Comparison of ENCODE assay signal across 9 mouse cellular contexts in the genomic region with DNA sequence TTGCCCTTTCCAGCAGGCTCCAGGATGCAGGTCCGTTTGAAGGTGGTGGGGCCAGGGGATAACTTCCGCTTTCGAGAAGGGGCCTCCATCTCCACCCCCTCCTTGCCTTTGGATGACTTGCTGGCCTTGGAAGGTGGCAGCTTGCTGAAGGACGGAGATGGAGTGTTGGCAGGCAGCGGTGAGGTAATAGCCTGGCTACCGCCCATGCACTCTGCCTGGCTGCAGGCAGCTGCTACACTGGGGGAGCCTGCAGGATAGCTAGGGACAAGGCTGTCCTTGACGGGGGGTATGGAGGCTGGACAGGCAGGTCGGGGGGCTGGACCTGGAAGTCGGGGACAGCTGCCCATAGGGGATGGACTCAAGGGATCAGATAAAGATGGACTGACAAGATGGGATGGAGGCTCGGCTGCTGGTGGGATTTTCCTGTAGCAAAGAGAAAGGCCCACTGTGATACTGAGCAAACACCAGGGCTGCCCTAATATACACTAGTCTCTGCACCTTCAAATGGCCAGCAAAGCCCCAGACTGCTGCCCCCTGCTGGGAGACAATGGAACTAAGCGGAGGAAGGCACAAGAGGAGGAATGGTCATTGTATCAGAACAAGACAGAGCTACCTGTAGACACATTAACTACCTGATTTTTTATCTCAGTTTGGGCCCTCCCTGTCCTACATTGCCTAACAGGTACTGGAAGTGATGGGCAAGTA. TPM values are rescaled to one million over a fixed set of nuclear protein-coding genes. Genes with fewer than 3 reads are reported as not detected.
A peak's percentile ranks its signal among the peaks of the same experiment; 100 is the strongest.
DNase-seq lines count a peak whose midpoint lies in the region; ATAC-seq and TF ChIP-seq lines count a peak whose summit lies in the region.
"Had no signal": no experiment of that assay in that cellular context is flagged by ENCODE, and none has a peak within 500 bp of the region (broad histone marks: within the 10 kb centered on the region; RNA-seq: fewer than 3 reads in every experiment).

No protein-coding gene starts in this region.

- TF ChIP-seq EP300 in CH12.LX (IDR thresholded peaks at IDR 0.05; ENCODE audit: low read length) = no peak

- TF ChIP-seq RAD21 in CH12.LX (IDR thresholded peaks at IDR 0.05; ENCODE audit: low read depth, low read length) = peak; percentile 55

- no peaks in the 10 kb centered on the region; the same call in 1 of the 2 replicates for H3K79me2 ChIP-seq in CH12.LX (replicated peaks; ENCODE audit: control insufficient read depth, extremely low read depth, insufficient read depth, poor library complexity, severe bottlenecking)

- no peak for ATAC-seq in CD4-positive, CD25-positive, alpha-beta regulatory T cell, adult 4 months
- ATAC-seq in lung, embryonic 14.5 days (ENCODE audit: insufficient read depth) = no peak

- H3K4me1 ChIP-seq in CH12.LX (ENCODE audit: control insufficient read depth in 1 of 2, insufficient read depth in 2 of 2) = peaks cover 6 to 34% of the 10 kb centered on the region in 2 experiments
- no peaks in the 10 kb centered on the region; the same call in 1 of the 2 replicates for H3K4me1 ChIP-seq in lung, embryonic 14.5 days (ENCODE audit: insufficient read depth)

- no peaks in the 10 kb centered on the region for H3K9me3 ChIP-seq in CH12.LX (replicated peaks; ENCODE audit: low read length)
- no peaks in the 10 kb centered on the region for H3K9me3 ChIP-seq in lung, embryonic 14.5 days (ENCODE audit: low read depth, low read length)
- H3K9me3 ChIP-seq: hindbrain, embryonic 15.5 days had no signal

- peak; percentile 83 for DNase-seq in CD4-positive, CD25-positive, alpha-beta regulatory T cell, adult 2 months (ENCODE audit: low read depth, low spot score)
- peak; percentile 74 for DNase-seq in CH12.LX (ENCODE audit: extremely low read depth)
- peak; percentile 66 for DNase-seq in c-Kit-positive CD71-positive TER-119-negative erythroid progenitor cells, embryonic 14.5 days (ENCODE audit: low read depth)
- DNase-seq in frontal cortex, postnatal 36 days (ENCODE audit: low spot score in 2 of 2) = peak; percentile 81 to 85
- DNase-seq in kidney, postnatal 25 days = peak; percentile 80 to 90
- peak; percentile 83 for DNase-seq in lung, embryonic 14.5 days
- DNase-seq in right cerebral cortex, postnatal 14 days = peak; percentile 82

- 72% methylated on average over 11 of the region's 11 CpGs for WGBS in lung, embryonic 14.5 days

- dilution Hi-C loops in CH12.LX (cut with MboI; ENCODE audit: extremely low pct_ligation_motif_present, extremely low pct_unique_long_range_greater_than_20kb, low sequenced_read_pairs) = no loop called here

- no peak overlapping the region for H3K9ac ChIP-seq in CH12.LX (ENCODE audit: insufficient read depth, low read depth)
- no peak overlapping the region for H3K9ac ChIP-seq in lung, embryonic 14.5 days
- H3K9ac ChIP-seq: hindbrain, embryonic 15.5 days had no signal

- peaks cover 24 to 74% of the 10 kb centered on the region in 2 experiments for H3K36me3 ChIP-seq in CH12.LX (replicated peaks in 1 of 2; ENCODE audit: control insufficient read depth in 1 of 2, insufficient read depth in 1 of 2, low read length in 1 of 2)
- peaks cover 45% of the 10 kb centered on the region for H3K36me3 ChIP-seq in lung, embryonic 14.5 days (ENCODE audit: insufficient read depth)

- no peak for TF ChIP-seq POLR2A in CH12.LX (IDR thresholded peaks at IDR 0.05; ENCODE audit: low read depth, low read length)

- in situ Hi-C loops in CH12.LX (cut with MboI; ENCODE audit: low pct_ligation_motif_present, low pct_unique_long_range_greater_than_20kb, low sequenced_read_pairs) = no loop called here

- peak; percentile 87 to 96 for TF ChIP-seq CTCF in CH12.LX (conservative IDR thresholded peaks at IDR 0.05 in 1 of 2, IDR thresholded peaks at IDR 0.05 in 1 of 2; ENCODE audit: low read depth in 2 of 2, low read length in 2 of 2)
- TF ChIP-seq CTCF in lung, embryonic 14.5 days (IDR thresholded peaks at IDR 0.05; ENCODE audit: low read depth) = peak; percentile 90

- no peaks in the 10 kb centered on the region for H3K27me3 ChIP-seq in CH12.LX (replicated peaks)
- no peaks in the 10 kb centered on the region for H3K27me3 ChIP-seq in lung, embryonic 14.5 days (ENCODE audit: insufficient read depth, low read length)
- H3K27me3 ChIP-seq: hindbrain, embryonic 15.5 days had no signal

- H3K27ac ChIP-seq in CH12.LX (ENCODE audit: insufficient read depth, low read depth) = no peak overlapping the region
- no peak overlapping the region for H3K27ac ChIP-seq in lung, embryonic 14.5 days (ENCODE audit: low read depth)
- H3K27ac ChIP-seq: hindbrain, embryonic 15.5 days had no signal

- no peak overlapping the region for H3K4me3 ChIP-seq in CH12.LX (replicated peaks in 1 of 3; ENCODE audit: low read depth in 2 of 3, low read length in 2 of 3, poor library complexity in 1 of 3)
- H3K4me3 ChIP-seq in lung, embryonic 14.5 days (ENCODE audit: low read depth, low read length) = no peak overlapping the region
- H3K4me3 ChIP-seq: hindbrain, embryonic 15.5 days had no signal

- no peak overlapping the region for H3K4me2 ChIP-seq in CH12.LX (ENCODE audit: insufficient read depth, low read depth, poor library complexity, severe bottlenecking)
- H3K4me2 ChIP-seq in lung, embryonic 14.5 days = no peak overlapping the region
- H3K4me2 ChIP-seq: hindbrain, embryonic 15.5 days had no signal

TF ChIP-seq in CH12.LX, 34 proteins besides CTCF, POLR2A, EP300 and RAD21:
- TF ChIP-seq MEF2A (IDR thresholded peaks at IDR 0.05; ENCODE audit: borderline replicate concordance, low read depth, low read length) (no peak), USF1 (IDR thresholded peaks at IDR 0.05; ENCODE audit: low read depth, low read length) (no peak), SMC3 (IDR thresholded peaks at IDR 0.05; ENCODE audit: low read depth, low read length) (peak; percentile 88)

RNA-seq across cellular contexts. Expression of gene Cyb561d1, which starts 2.8 kb away (rescaled TPM):
- 1 to 10 TPM; 7.7 to 8.8 TPM for polyA plus RNA-seq in CD4-positive, CD25-positive, alpha-beta regulatory T cell, adult 4 months (2017; shearing (Covaris generic))
- 2.4 and 2.6 TPM in 2 replicates for total RNA-seq in CH12.LX (2012; rRNA removed)
- 2.0 and 2.2 TPM in 2 replicates for total RNA-seq in CH12.LX (2014; rRNA removed)
- 4.0 and 4.1 TPM in 2 replicates for polyA plus RNA-seq in CH12.LX (2012; ENCODE audit: insufficient read length, low read depth)
- polyA plus RNA-seq in lung, embryonic 14.5 days (2014; fragmentation: Nextera tagmentation; extraction: Ambion mirVana) = 2.0 TPM in 2 replicates

RNA-seq across cellular contexts. Expression of gene Atxn7l2, which starts 7.0 kb away (rescaled TPM):
- 1 to 10 TPM; 4.9 to 8.5 TPM for polyA plus RNA-seq in CD4-positive, CD25-positive, alpha-beta regulatory T cell, adult 4 months (2017; shearing (Covaris generic))
- total RNA-seq in CH12.LX (2012; rRNA removed) (4.2 and 4.5 TPM in 2 replicates), CH12.LX (2014; rRNA removed) (3.4 and 3.8 TPM in 2 replicates)
- polyA plus RNA-seq in CH12.LX (2012; ENCODE audit: insufficient read length, low read depth) = 10.7 and 13.3 TPM in 2 replicates
- 14.0 and 18.1 TPM in 2 replicates for polyA plus RNA-seq in lung, embryonic 14.5 days (2014; fragmentation: Nextera tagmentation; extraction: Ambion mirVana)

RNA-seq across cellular contexts. Expression of gene Amigo1, which starts 17.6 kb away (rescaled TPM):
- under 1 TPM; 0.32 to 0.54 TPM for polyA plus RNA-seq in CD4-positive, CD25-positive, alpha-beta regulatory T cell, adult 4 months (2017; shearing (Covaris generic))
- total RNA-seq in CH12.LX (2012; rRNA removed) (0.59 and 0.76 TPM in 2 replicates), CH12.LX (2014; rRNA removed) (0.07 and 0.21 TPM in 2 replicates)
- 0.12 TPM in 1 of 2 replicates, not detected in the other for polyA plus RNA-seq in CH12.LX (2012; ENCODE audit: insufficient read length, low read depth)
- 2.1 TPM in 2 replicates for polyA plus RNA-seq in lung, embryonic 14.5 days (2014; fragmentation: Nextera tagmentation; extraction: Ambion mirVana)

RNA-seq across cellular contexts. Expression of gene Sypl2, which starts 22.7 kb away (rescaled TPM):
- polyA plus RNA-seq in CD4-positive, CD25-positive, alpha-beta regulatory T cell, adult 4 months (2017; shearing (Covaris generic)) = under 1 TPM in 1 of 2 experiments, not detected in 1; 0.08 TPM
- not detected in 2 replicates for total RNA-seq in CH12.LX (2012; rRNA removed)
- not detected in 2 replicates for total RNA-seq in CH12.LX (2014; rRNA removed)
- polyA plus RNA-seq in CH12.LX (2012; ENCODE audit: insufficient read length, low read depth) = not detected in 2 replicates
- 0.54 and 0.96 TPM in 2 replicates for polyA plus RNA-seq in lung, embryonic 14.5 days (2014; fragmentation: Nextera tagmentation; extraction: Ambion mirVana)

RNA-seq across cellular contexts. Expression of gene Gpr61, which starts 49.1 kb away (rescaled TPM):
- polyA plus RNA-seq in CD4-positive, CD25-positive, alpha-beta regulatory T cell, adult 4 months (2017; shearing (Covaris generic)) = under 1 TPM in 1 of 2 experiments, not detected in 1; 0.15 TPM
- total RNA-seq in CH12.LX (2012; rRNA removed) (0.04 TPM in 1 of 2 replicates, not detected in the other), CH12.LX (2014; rRNA removed) (not detected in 2 replicates)
- polyA plus RNA-seq in CH12.LX (2012; ENCODE audit: insufficient read length, low read depth) = 0.27 and 0.33 TPM in 2 replicates
- 0.11 TPM in 1 of 2 replicates, not detected in the other for polyA plus RNA-seq in lung, embryonic 14.5 days (2014; fragmentation: Nextera tagmentation; extraction: Ambion mirVana)
